Comparison of ENCODE assay signal across 27 mouse cellular contexts in the genomic region with DNA sequence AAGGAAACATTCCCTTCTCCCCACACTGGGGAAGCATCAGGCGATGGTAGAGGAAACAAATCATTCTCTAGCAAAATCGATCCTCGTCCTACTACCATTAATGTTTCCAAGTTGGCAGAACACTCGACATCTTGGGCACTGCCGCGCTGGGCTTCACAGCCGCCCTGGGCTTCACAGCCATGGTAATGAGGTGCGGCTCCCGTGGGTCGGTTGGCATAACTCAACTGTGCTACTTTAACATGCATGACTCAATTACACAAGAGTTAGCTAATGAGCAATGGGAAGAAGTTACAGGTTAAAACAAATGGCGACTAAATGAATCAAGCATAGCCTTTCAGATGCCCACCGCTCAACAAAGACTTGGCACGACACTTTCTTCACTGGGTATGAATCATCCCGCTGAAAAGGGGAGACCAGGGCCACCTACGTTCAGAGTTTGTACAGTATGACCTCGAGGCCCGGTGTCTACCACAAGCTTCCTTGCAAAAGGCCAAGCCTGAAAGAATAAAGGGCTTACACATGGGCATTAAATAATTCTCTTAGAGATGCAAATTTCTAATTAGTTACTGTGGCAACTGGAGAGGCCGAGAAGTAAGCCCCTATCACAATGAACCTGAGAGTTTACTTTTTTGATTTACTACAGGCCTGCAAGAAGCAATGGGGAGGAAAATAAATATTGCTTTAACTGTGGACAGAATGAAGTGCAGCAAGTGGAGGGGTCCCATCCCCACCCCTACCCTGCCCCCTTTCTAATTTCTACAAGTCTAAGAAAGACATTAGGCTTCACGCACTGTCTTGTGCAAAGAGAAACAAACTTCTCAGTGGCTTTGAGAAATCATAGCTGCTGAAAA. TPM values are rescaled to one million over a fixed set of nuclear protein-coding genes. Genes with fewer than 3 reads are reported as not detected.
DNase-seq lines count a peak whose midpoint lies in the region; ATAC-seq lines count a peak whose summit lies in the region.
"Had no signal": no experiment of that assay in that cellular context is flagged by ENCODE, and none has a peak within 500 bp of the region (broad histone marks: within the 10 kb centered on the region; RNA-seq: fewer than 3 reads in every experiment).

No protein-coding gene starts in this region.

- no peak overlapping the region for H3K9ac ChIP-seq in midbrain, embryonic 15.5 days
- H3K9ac ChIP-seq in forebrain, embryonic 12.5 days: no peak overlapping the region
- no peak overlapping the region for H3K9ac ChIP-seq in neural tube, embryonic 14.5 days (replicated peaks; ENCODE audit: low read depth, low read length)
- H3K9ac ChIP-seq in liver, embryonic 12.5 days: no peak overlapping the region
- H3K9ac ChIP-seq: embryonic facial prominence, embryonic 13.5 days; limb, embryonic 15.5 days had no signal

- H3K4me2 ChIP-seq in midbrain, embryonic 15.5 days: no peak overlapping the region
- 0 out of 2 replicates have a peak overlapping the region, but pooled peaks have one; percentile 10 for H3K4me2 ChIP-seq in forebrain, embryonic 12.5 days
- no peak overlapping the region for H3K4me2 ChIP-seq in neural tube, embryonic 14.5 days (ENCODE audit: low read depth, low read length)
- H3K4me2 ChIP-seq in liver, embryonic 12.5 days: no peak overlapping the region
- H3K4me2 ChIP-seq: embryonic facial prominence, embryonic 13.5 days; heart, embryonic 11.5 days; limb, embryonic 15.5 days had no signal

- H3K4me3 ChIP-seq in midbrain, embryonic 10.5 days: no peak overlapping the region
- H3K4me3 ChIP-seq in midbrain, embryonic 15.5 days: no peak overlapping the region
- no peak overlapping the region for H3K4me3 ChIP-seq in forebrain, embryonic 12.5 days (replicated peaks)
- no peak overlapping the region for H3K4me3 ChIP-seq in neural tube, embryonic 14.5 days (ENCODE audit: low read depth, low read length)
- H3K4me3 ChIP-seq in liver, embryonic 12.5 days: no peak overlapping the region
- H3K4me3 ChIP-seq: embryonic facial prominence, embryonic 13.5 days; layer of hippocampus, adult 2 months; limb, embryonic 15.5 days had no signal

- no peak for DNase-seq in midbrain, embryonic 10.5 days (ENCODE audit: low spot score)
- DNase-seq in mesoderm, embryonic 11.5 days (ENCODE audit: low read depth, low spot score): peak; percentile 19
- DNase-seq in frontal cortex, adult 2 months (ENCODE audit: extremely low spot score in 1 of 2, low spot score in 1 of 2): no peak
- no peak for DNase-seq in layer of hippocampus, postnatal 36 days
- DNase-seq: adrenal gland, adult 8-10 months; B cell, adult 2 months; cerebellum, adult 9-11 months; heart, postnatal 10 days; kidney, adult 11 months; kidney, postnatal 14 days; right cerebral cortex, adult 18-20 months; spleen, adult 18-20 months; thymus, postnatal 25 days had no signal

- H3K27me3 ChIP-seq in midbrain, embryonic 10.5 days (ENCODE audit: low read depth, poor library complexity, severe bottlenecking): peaks cover 28% of the 10 kb centered on the region
- H3K27me3 ChIP-seq in midbrain, embryonic 15.5 days (replicated peaks): peaks cover 10% of the 10 kb centered on the region; the same call in 1 of the 2 replicates
- H3K27me3 ChIP-seq in forebrain, embryonic 12.5 days: peaks cover 26% of the 10 kb centered on the region
- H3K27me3 ChIP-seq in neural tube, embryonic 14.5 days (ENCODE audit: control insufficient read depth, insufficient read depth, low read length): peaks cover 51% of the 10 kb centered on the region
- no peaks in the 10 kb centered on the region for H3K27me3 ChIP-seq in liver, embryonic 12.5 days (replicated peaks)
- H3K27me3 ChIP-seq: embryonic facial prominence, embryonic 13.5 days; limb, embryonic 15.5 days had no signal

- H3K4me1 ChIP-seq in midbrain, embryonic 10.5 days: peaks cover 20% of the 10 kb centered on the region
- H3K4me1 ChIP-seq in midbrain, embryonic 15.5 days: peaks cover 4% of the 10 kb centered on the region; the same call in 1 of the 2 replicates
- peaks cover 15% of the 10 kb centered on the region for H3K4me1 ChIP-seq in forebrain, embryonic 12.5 days
- 0 out of 2 replicates have a peak, but pooled peaks cover 3% of the 10 kb centered on the region for H3K4me1 ChIP-seq in neural tube, embryonic 14.5 days (ENCODE audit: control insufficient read depth, insufficient read depth, low read length)
- H3K4me1 ChIP-seq in liver, embryonic 12.5 days: no peaks in the 10 kb centered on the region
- H3K4me1 ChIP-seq: embryonic facial prominence, embryonic 13.5 days; limb, embryonic 15.5 days had no signal

- no peaks in the 10 kb centered on the region for H3K9me3 ChIP-seq in midbrain, embryonic 10.5 days (replicated peaks)
- no peaks in the 10 kb centered on the region for H3K9me3 ChIP-seq in midbrain, embryonic 15.5 days
- H3K9me3 ChIP-seq in forebrain, embryonic 12.5 days: no peaks in the 10 kb centered on the region
- no peaks in the 10 kb centered on the region for H3K9me3 ChIP-seq in neural tube, embryonic 14.5 days (ENCODE audit: control insufficient read depth, low read length)
- H3K9me3 ChIP-seq in liver, embryonic 12.5 days (replicated peaks): no peaks in the 10 kb centered on the region
- H3K9me3 ChIP-seq: embryonic facial prominence, embryonic 13.5 days; limb, embryonic 15.5 days had no signal

- no peaks in the 10 kb centered on the region for H3K36me3 ChIP-seq in midbrain, embryonic 10.5 days
- no peaks in the 10 kb centered on the region for H3K36me3 ChIP-seq in midbrain, embryonic 15.5 days (replicated peaks)
- no peaks in the 10 kb centered on the region for H3K36me3 ChIP-seq in forebrain, embryonic 12.5 days (replicated peaks)
- H3K36me3 ChIP-seq in neural tube, embryonic 14.5 days (ENCODE audit: control insufficient read depth, insufficient read depth, low read length): no peaks in the 10 kb centered on the region
- H3K36me3 ChIP-seq in liver, embryonic 12.5 days: no peaks in the 10 kb centered on the region
- H3K36me3 ChIP-seq: embryonic facial prominence, embryonic 13.5 days; limb, embryonic 15.5 days had no signal

- peak overlapping the region; percentile 2; the same call in 1 of the 2 replicates for H3K27ac ChIP-seq in midbrain, embryonic 10.5 days (replicated peaks)
- no peak overlapping the region for H3K27ac ChIP-seq in midbrain, embryonic 15.5 days
- no peak overlapping the region for H3K27ac ChIP-seq in forebrain, embryonic 12.5 days
- H3K27ac ChIP-seq in neural tube, embryonic 14.5 days (ENCODE audit: low read depth, low read length): no peak overlapping the region
- no peak overlapping the region for H3K27ac ChIP-seq in liver, embryonic 12.5 days
- H3K27ac ChIP-seq: embryonic facial prominence, embryonic 13.5 days; layer of hippocampus, adult 2 months; limb, embryonic 15.5 days had no signal

- no peak for ATAC-seq in midbrain, embryonic 15.5 days (replicated peaks)
- ATAC-seq in forebrain, embryonic 12.5 days (ENCODE audit: low FRiP score): peak; percentile 83
- peak; percentile 92 for ATAC-seq in neural tube, embryonic 14.5 days (ENCODE audit: low read depth)
- no peak for ATAC-seq in liver, embryonic 12.5 days
- ATAC-seq: lung, postnatal 0 days had no signal

- 77% methylated on average over 19 of the region's 19 CpGs for WGBS in midbrain, embryonic 10.5 days
- WGBS in midbrain, embryonic 15.5 days: 46% methylated on average over 19 of the region's 19 CpGs
- 38% methylated on average over 19 of the region's 19 CpGs for WGBS in forebrain, embryonic 12.5 days
- WGBS in neural tube, embryonic 14.5 days: 33% methylated on average over 19 of the region's 19 CpGs
- WGBS in liver, embryonic 12.5 days (ENCODE audit: insufficient replicate concordance): 72% methylated on average over 19 of the region's 19 CpGs

RNA-seq across cellular contexts. Expression of a gene that starts 38.1 kb away (rescaled TPM):
- polyA plus RNA-seq in midbrain, embryonic 10.5 days (2016; fragmentation: Nextera tagmentation; extraction: Ambion mirVana): 14.3 and 23.1 TPM in 2 replicates
- polyA plus RNA-seq in midbrain, embryonic 15.5 days (2015; fragmentation: Nextera tagmentation; extraction: Ambion mirVana): 1.6 and 2.7 TPM in 2 replicates
- polyA plus RNA-seq in forebrain, embryonic 12.5 days (2016; fragmentation: Nextera tagmentation; extraction: Ambion mirVana): 34.1 and 34.3 TPM in 2 replicates
- polyA plus RNA-seq in neural tube, embryonic 14.5 days (2014; fragmentation: Nextera tagmentation; extraction: Ambion mirVana): 15.8 and 15.9 TPM in 2 replicates
- not detected in 2 replicates for polyA plus RNA-seq in frontal cortex, adult 2 months (2012; rRNA removed)
- not detected for total RNA-seq in layer of hippocampus, postnatal 36 days (2021)
- polyA plus RNA-seq in liver, embryonic 12.5 days (2016; fragmentation: Nextera tagmentation; extraction: Ambion mirVana): not detected in 2 replicates
- total RNA-seq: adrenal gland, adult 8-10 months; granulocyte monocyte progenitor cell, adult 5-6 weeks; heart, postnatal 10 days; layer of hippocampus, adult 2 months; left cerebral cortex, adult 18-20 months; left cerebral cortex, postnatal 36 days; megakaryocyte progenitor cell, adult 5-6 weeks had no signal
- polyA plus RNA-seq: limb, embryonic 15.5 days; liver, embryonic 16.5 days; lung, postnatal 0 days had no signal

Comparison
In these comparisons a context has a peak if more than half of its experiments do, and no peak if none do; other contexts are left out.
1. ATAC-seq: peak in forebrain, embryonic 12.5 days (single experiment) and neural tube, embryonic 14.5 days (single experiment); none in midbrain, embryonic 15.5 days (single experiment) and liver, embryonic 12.5 days (single experiment).